Mouse (Mus musculus): Measurements from ENCODE around the gene Dnaja3. TPM values are rescaled to one million over a fixed set of nuclear protein-coding genes. Genes with fewer than 3 reads are reported as not detected.

Dnaja3 gene
- polyA plus RNA-seq, 1 experiment from 2014 or later: 92.1 TPM

DNA sequence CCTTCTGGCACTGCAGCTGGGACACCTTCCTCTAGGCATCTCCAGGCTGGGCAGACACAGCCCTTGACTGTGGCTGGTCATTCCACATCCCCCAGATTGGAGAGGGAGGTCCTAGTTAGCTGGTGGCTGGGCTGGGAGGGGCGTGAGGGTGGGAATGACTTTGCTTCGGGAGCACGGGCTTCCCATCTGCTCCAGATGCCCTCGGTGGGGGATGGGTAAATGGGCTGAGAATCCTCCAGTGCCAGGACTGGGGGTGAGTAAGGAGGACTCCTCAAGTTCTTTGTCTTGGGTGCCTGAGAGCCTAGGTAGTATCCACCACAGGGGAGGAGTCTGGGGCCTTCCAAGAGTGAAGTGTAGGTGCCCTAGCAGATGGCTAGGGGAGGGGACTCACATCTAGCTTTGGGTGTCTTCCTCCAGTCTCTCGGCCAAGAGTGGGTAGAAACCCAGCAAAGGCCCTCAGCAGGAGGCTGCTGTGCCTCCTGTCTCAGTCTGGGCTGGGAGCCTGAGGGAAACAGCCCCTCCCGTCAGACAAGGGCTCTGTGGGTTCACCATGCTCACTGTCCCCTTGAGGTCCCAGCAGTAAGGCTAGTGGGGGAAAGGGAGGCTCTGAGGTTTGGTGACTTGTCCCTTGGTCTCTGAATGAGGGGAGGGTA is 40.8 kb upstream of the Dnaja3 start:
- Histone ChIP-seq H3K4me3 (replicated peaks) (no peak overlapping the region), H3K36me3 (no peaks in the 10 kb centered on the region), H3K27ac (no peak overlapping the region), H3K4me2 (replicated peaks) (peak overlapping the region; percentile 27; the same call in 1 of the 2 replicates), H3K4me1 (replicated peaks) (peaks cover 86% of the 10 kb centered on the region), H3K27me3 (replicated peaks) (no peaks in the 10 kb centered on the region), H3K9me3 (no peaks in the 10 kb centered on the region), H3K9ac (0 out of 2 replicates have a peak overlapping the region, but pooled peaks have one; percentile 13)
- whole genome bisulfite sequencing: 23% methylated on average over 6 of the region's 6 CpGs
- no peak for ATAC-seq

DNA sequence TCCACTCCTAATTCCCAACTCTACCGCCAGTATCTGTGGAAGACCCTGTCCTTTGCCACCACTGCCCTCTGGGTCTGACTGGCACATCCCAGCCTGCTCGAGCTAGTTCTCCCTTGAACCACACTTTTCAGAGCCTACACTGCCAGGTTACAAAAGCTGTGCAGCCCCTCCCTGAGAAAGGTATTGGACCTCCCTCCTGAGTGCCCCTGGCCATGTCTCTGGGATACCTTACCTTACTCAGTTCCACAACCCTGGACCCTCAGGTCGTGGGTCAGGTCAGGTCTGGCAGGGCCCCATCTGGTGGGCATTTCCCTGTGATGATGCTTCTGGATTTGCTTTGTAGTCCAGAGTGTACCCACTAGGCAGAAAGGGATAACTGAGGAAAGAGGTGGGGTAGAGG is 40.2 kb upstream of the Dnaja3 start:
- H3K4me1 ChIP-seq (replicated peaks): peaks cover 92% of the 10 kb centered on the region
- no peaks in the 10 kb centered on the region for H3K36me3 ChIP-seq
- no peaks in the 10 kb centered on the region for H3K9me3 ChIP-seq
- H3K27me3 ChIP-seq (replicated peaks): no peaks in the 10 kb centered on the region
- ATAC-seq: no peak
- WGBS: 78% methylated on average over 3 of the region's 3 CpGs
- no peak overlapping the region for H3K27ac ChIP-seq
- no peak overlapping the region for H3K4me2 ChIP-seq (replicated peaks)
- H3K9ac ChIP-seq: no peak overlapping the region
- no peak overlapping the region for H3K4me3 ChIP-seq (replicated peaks)

DNA sequence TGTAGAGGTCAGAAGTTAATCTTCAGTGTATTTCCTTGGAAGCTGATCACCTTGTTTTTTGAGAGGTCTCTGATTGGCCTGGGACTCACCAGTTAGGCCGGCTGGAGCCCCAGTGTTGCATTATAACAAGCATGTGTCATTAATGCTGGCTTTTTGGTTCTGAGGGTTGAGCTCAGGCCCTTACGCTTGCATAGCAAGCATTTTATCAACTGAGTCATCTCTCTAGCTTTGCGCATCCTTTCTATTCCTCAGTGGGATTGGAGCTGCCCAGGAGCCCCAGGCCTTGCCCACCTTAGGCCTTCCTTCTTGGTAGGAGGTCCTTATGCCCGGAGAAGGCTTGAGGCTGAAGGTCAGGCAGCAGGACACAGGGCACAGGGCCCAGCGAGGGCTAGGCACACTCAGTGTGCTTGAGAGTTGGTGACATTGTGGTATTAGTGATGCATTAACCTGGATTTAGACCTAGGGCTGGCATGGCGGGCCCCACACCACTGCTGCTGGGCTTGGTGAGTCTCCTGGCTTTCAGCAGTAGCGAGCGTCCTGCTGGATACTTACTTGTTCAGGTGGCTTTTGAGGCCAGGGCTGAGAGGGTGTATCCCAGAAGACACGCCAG is 39.0 kb upstream of the Dnaja3 start:
- Histone ChIP-seq H3K36me3 (no peaks in the 10 kb centered on the region), H3K4me2 (replicated peaks) (no peak overlapping the region), H3K4me1 (replicated peaks) (peaks cover 98% of the 10 kb centered on the region), H3K27me3 (replicated peaks) (no peaks in the 10 kb centered on the region), H3K9me3 (no peaks in the 10 kb centered on the region), H3K9ac (no peak overlapping the region), H3K4me3 (replicated peaks) (no peak overlapping the region), H3K27ac (peak overlapping the region; percentile 19; the same call in 1 of the 2 replicates)
- 65% methylated on average over 9 of the region's 9 CpGs for WGBS
- ATAC-seq: no peak

DNA sequence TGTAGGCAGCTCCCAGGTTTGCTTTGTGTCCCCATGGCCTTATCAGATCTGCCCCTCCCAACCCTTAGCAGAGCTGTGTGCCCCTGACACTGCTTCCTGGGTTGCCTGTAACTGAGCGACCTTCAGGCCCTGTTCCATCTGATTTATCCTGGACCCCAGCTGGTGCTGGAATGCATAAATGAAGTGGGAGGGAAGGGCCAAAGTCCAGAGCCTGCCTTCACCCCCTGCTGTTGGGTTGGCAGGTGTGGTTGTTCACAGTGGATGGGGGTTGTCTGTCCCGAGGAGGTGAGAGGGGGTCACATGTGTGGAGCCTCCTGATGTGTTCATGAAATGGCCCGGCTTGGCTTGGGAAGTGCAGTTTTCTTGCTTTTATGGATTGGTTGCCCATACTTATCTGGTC is 37.6 kb upstream of the Dnaja3 start:
- Histone ChIP-seq H3K9me3 (no peaks in the 10 kb centered on the region), H3K4me3 (replicated peaks) (no peak overlapping the region), H3K27ac (peak overlapping the region; percentile 81), H3K36me3 (no peaks in the 10 kb centered on the region), H3K4me1 (replicated peaks) (peaks cover 98% of the 10 kb centered on the region), H3K9ac (no peak overlapping the region), H3K27me3 (replicated peaks) (no peaks in the 10 kb centered on the region), H3K4me2 (replicated peaks) (peak overlapping the region; percentile 26; the same call in 1 of the 2 replicates)
- WGBS: 14% methylated on average over 3 of the region's 3 CpGs
- peak; percentile 67 for ATAC-seq

DNA sequence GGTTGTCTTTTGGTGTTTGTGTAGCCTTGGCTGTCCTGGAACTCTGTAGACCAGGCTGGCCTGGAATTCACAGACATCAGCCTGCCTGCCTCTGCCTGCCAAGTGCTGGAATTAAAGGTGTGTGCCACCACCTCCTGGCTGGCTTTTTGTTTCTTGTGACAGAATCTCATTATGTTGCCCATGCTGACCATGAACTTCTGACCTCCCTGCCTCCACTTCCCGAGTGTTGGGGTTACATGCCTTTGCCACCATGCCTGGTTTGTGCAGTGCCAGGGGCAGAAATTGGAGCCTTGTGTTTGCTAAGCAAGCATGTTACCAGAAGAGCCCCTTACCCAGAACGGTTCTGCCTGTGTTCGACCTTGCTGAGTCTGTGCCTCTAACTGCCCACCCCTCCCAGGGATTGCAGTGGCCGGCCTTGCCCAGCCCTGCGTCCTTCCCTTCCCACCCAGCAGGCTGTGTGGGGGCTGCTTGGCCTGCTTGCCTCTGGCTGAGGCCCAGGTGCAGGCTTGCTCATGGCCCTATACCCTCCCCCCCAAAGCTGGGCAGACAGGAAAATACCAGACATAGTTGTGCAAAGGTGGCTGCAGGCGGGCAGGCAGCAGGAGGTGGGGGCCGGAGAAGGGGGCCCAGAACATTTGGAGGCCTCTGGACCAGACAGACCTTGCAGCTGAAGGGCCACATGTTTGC is 36.9 kb upstream of the Dnaja3 start:
- Histone ChIP-seq H3K4me3 (replicated peaks) (no peak overlapping the region), H3K9ac (peak overlapping the region; percentile 31; the same call in 1 of the 2 replicates), H3K4me2 (replicated peaks) (peak overlapping the region; percentile 26; the same call in 1 of the 2 replicates), H3K27me3 (replicated peaks) (no peaks in the 10 kb centered on the region), H3K4me1 (replicated peaks) (peaks cover 98% of the 10 kb centered on the region), H3K9me3 (no peaks in the 10 kb centered on the region), H3K27ac (peak overlapping the region; percentile 81), H3K36me3 (no peaks in the 10 kb centered on the region)
- ATAC-seq: no peak
- WGBS: 17% methylated on average over 7 of the region's 7 CpGs

DNA sequence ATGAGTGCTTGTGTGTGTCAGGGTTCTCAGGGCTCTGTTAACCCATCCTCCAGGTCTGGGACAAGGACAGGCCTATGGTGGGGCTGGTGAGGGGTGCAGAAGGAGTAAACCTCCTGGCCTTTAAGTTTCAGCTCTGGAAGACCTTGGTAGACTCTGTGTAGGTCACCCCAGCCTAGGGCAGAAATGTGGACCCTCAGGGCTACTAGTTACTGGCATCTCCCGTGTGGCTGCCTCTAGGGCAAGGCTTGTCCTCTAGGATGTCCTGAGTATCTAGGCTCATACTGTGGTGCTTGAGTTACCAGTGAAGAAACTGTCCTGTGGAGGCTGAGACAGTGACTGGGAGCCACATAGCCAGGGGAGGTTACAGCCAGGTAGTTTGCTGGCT is 36.3 kb upstream of the Dnaja3 start:
- Histone ChIP-seq H3K4me3 (replicated peaks) (no peak overlapping the region), H3K4me2 (replicated peaks) (peak overlapping the region; percentile 19; the same call in 1 of the 2 replicates), H3K9ac (peak overlapping the region; percentile 31; the same call in 1 of the 2 replicates), H3K36me3 (no peaks in the 10 kb centered on the region), H3K9me3 (no peaks in the 10 kb centered on the region), H3K27ac (peak overlapping the region; percentile 81), H3K4me1 (replicated peaks) (peaks cover 98% of the 10 kb centered on the region), H3K27me3 (replicated peaks) (no peaks in the 10 kb centered on the region)
- ATAC-seq: no peak
- WGBS: 39% methylated on average over 1 of the region's 1 CpGs

DNA sequence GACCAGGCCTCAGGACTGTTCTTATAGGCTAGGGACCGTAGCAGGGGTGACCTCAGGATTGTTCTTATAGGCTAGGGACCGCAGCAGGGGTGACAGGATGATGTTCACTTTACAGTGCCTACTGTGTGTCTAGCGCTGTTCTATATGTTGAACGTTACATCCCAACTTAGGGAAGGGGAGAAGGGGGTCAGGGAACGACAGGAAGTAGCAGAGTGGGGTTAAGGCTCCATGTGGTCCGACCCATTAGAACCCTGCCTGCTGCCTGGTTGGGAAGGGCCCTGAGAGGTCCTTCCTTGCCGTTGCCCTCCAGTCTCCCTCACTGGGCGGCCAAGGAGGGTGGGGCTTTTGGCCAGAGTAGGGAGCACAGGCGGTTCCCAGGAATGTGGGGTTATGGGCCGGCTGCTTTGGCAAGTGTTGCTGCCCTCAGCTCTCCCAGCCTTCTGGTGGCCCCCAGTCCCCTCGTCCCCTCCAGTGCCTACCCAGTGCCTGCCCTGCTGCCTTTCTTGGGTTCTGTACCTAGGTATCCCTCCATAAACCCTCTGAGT is 35.4 kb upstream of the Dnaja3 start:
- Histone ChIP-seq H3K4me2 (replicated peaks) (peak overlapping the region; percentile 26), H3K27ac (peak overlapping the region; percentile 81; the same call in 1 of the 2 replicates), H3K9ac (peak overlapping the region; percentile 23; the same call in 1 of the 2 replicates), H3K9me3 (no peaks in the 10 kb centered on the region), H3K27me3 (replicated peaks) (no peaks in the 10 kb centered on the region), H3K36me3 (no peaks in the 10 kb centered on the region), H3K4me3 (replicated peaks) (no peak overlapping the region), H3K4me1 (replicated peaks) (peaks cover 92% of the 10 kb centered on the region)
- ATAC-seq: no peak
- WGBS: 48% methylated on average over 11 of the region's 11 CpGs

DNA sequence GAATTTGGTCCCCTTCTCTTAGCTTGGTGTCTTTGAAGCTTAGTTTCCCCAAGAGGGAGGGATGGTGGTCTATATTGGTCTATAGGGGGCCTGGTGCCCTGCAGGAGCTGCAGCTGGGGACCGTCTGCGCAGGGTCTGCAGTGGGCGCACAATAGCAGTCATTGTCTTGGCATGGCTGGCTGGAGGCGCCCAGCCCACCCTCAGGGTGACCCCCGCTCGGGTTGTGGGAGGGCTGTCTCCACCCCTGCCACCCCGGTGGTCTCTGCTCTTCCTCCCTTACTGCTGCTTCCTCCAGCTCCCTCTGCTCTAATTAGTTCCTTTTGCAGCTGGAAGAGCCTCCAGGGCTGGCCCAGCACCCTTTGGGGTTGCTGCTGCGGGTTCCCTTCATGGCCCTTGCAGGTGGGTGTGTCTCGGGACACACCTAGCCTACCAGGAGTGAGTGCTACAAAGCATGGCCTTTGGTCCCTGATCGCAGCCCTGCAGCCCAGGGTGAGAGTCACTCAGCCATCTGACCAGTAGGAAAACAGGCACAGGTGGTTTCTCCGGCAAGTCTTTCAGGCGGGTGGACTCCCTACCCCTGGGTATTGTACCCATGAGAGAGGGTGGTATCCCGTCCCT is 34.2 kb upstream of the Dnaja3 start:
- Histone ChIP-seq H3K4me1 (replicated peaks) (peaks cover 81% of the 10 kb centered on the region), H3K9ac (peak overlapping the region; percentile 8; the same call in 1 of the 2 replicates), H3K9me3 (no peaks in the 10 kb centered on the region), H3K27ac (peak overlapping the region; percentile 82), H3K4me2 (replicated peaks) (peak overlapping the region; percentile 45), H3K27me3 (replicated peaks) (no peaks in the 10 kb centered on the region), H3K36me3 (0 out of 2 replicates have a peak, but pooled peaks cover 2% of the 10 kb centered on the region), H3K4me3 (replicated peaks) (no peak overlapping the region)
- 45% methylated on average over 13 of the region's 13 CpGs for WGBS
- ATAC-seq: peak; percentile 63

DNA sequence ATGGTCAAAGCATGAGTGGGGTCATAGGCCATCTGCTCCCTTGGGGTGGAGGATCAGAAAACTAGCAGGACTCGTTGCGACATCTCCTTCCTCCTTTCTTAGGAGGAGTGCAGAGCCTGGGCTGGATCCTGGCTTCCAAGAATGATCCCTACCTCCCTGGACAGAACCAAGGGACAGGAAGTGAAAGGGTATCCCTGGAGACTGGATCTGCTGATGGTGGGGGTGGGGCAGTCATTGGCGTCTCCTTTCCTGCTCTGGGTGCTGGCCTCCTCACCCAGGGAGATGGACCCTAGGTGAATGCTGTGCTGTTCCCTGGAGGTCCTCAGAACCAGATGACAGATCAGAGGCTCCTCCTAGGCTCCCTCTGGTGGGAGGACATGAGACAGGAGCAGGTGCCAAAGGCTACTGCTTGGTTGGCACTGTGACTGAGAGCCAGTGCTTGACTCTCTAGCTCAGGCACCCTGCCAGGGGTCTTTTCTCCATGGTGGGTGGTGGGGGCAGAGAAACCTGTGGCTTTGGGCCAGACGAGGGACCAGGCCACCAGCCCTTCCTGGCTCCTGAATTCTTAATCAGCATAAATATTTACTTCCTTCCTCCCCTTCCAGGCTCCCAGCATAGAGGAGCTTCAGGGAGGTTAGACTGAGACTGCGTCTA is 33.2 kb upstream of the Dnaja3 start:
- Histone ChIP-seq H3K4me3 (replicated peaks) (no peak overlapping the region), H3K4me1 (replicated peaks) (peaks cover 71% of the 10 kb centered on the region), H3K27ac (peak overlapping the region; percentile 82), H3K9ac (no peak overlapping the region), H3K9me3 (no peaks in the 10 kb centered on the region), H3K4me2 (replicated peaks) (peak overlapping the region; percentile 45), H3K36me3 (peaks cover 10% of the 10 kb centered on the region), H3K27me3 (replicated peaks) (no peaks in the 10 kb centered on the region)
- WGBS: 12% methylated on average over 5 of the region's 5 CpGs
- peak; percentile 11 for ATAC-seq

DNA sequence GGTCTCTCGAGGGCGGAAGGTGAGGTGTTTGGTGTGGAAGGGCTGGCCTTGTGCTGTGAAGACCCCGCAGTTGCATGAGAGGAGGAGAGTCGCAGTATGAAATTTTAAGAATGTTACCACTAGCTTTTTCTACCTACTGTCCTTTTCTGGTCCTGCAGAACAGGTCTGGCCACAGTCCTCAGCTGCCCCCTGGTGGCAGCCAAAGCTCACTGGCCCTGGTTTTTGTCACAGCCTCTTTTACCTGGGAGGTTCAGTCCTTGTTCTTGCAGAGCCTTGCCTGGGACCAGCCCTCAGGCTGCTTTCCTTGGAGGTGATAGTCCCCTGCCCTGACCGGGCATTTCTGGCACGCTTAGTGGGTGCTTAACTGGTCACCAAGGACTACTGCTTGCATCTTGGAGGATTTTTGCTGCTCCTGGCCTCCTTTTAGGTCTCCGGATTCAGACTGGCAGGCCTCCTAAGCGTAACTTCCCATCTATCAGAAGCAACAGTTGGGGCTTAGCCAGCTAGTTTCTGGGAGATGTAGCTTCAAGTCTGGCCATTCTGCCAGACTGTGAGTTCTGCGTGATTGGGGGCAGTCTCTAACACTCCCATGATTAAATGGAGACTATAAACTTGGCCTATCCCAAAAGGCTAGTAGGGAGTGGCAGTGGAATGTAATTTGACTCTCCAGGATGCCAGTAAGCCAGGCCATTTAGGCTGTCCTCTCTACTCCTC is 31.8 kb upstream of the Dnaja3 start:
- H3K9me3 ChIP-seq: no peaks in the 10 kb centered on the region
- H3K4me3 ChIP-seq (replicated peaks): no peak overlapping the region
- H3K9ac ChIP-seq: no peak overlapping the region; the same call in 1 of the 2 replicates
- no peaks in the 10 kb centered on the region for H3K27me3 ChIP-seq (replicated peaks)
- H3K27ac ChIP-seq: peak overlapping the region; percentile 82
- WGBS: 39% methylated on average over 9 of the region's 9 CpGs
- H3K4me1 ChIP-seq (replicated peaks): peaks cover 58% of the 10 kb centered on the region
- ATAC-seq: peak; percentile 37; the same call in 1 of the 2 replicates
- H3K36me3 ChIP-seq: peaks cover 16% of the 10 kb centered on the region
- H3K4me2 ChIP-seq (replicated peaks): 0 out of 2 replicates have a peak overlapping the region, but pooled peaks have one; percentile 14

DNA sequence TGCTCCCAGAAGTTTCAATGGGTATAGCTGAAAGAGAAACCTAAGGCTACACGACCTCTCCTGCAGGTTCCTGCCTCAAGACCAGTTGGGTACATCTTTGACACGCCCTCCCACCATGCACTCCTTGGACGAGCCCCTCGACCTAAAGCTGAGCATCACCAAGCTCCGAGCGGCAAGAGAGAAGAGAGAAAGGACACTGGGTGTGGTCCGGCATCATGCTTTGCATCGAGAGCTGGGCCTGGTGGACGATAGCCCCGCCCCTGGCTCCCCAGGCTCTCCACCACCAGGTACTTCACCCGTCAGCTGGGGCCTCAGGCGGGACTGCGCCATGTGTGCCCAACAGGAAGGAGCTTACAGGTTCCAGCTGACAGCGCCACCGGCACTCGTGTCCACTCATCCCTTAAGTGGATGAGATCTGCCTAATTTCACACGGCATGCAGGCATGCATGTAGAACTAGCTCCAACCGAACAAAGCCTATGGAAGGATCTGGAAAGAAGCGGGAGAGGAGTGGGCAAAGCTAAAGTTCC is 31.2 kb upstream of the Dnaja3 start:
- no peak for ATAC-seq
- peaks cover 22% of the 10 kb centered on the region for H3K36me3 ChIP-seq
- H3K4me2 ChIP-seq (replicated peaks): no peak overlapping the region
- H3K4me1 ChIP-seq (replicated peaks): peaks cover 52% of the 10 kb centered on the region
- H3K27me3 ChIP-seq (replicated peaks): no peaks in the 10 kb centered on the region
- H3K9ac ChIP-seq: no peak overlapping the region
- H3K9me3 ChIP-seq: no peaks in the 10 kb centered on the region
- no peak overlapping the region for H3K27ac ChIP-seq
- H3K4me3 ChIP-seq (replicated peaks): no peak overlapping the region
- 77% methylated on average over 19 of the region's 19 CpGs for WGBS
